Mouse (Mus musculus) G1E-ER4 (cell line): ENCODE measurements around the gene Rps6kb1. TPM values are rescaled to one million over a fixed set of nuclear protein-coding genes. Genes with fewer than 3 reads are reported as not detected.
A peak's percentile ranks its signal among the peaks of the same experiment; 100 is the strongest.

Experiments used
- GATA1 ChIP-seq: IDR thresholded peaks from one replicate; pipeline ENCODE4 v1.8.0; 2012; ENCODE audit warnings: low read length, inconsistent platforms
- polyA plus RNA-seq: library from polyadenylated mRNA; stranded (reverse); fragments of >175 nt; gene quantifications from 2 replicates; pipeline ENCODE4 v1.2.3, GENCODE M21; 2012

Gene Rps6kb1
- polyA plus RNA-seq, 1 experiment = 23.2 TPM

DNA sequence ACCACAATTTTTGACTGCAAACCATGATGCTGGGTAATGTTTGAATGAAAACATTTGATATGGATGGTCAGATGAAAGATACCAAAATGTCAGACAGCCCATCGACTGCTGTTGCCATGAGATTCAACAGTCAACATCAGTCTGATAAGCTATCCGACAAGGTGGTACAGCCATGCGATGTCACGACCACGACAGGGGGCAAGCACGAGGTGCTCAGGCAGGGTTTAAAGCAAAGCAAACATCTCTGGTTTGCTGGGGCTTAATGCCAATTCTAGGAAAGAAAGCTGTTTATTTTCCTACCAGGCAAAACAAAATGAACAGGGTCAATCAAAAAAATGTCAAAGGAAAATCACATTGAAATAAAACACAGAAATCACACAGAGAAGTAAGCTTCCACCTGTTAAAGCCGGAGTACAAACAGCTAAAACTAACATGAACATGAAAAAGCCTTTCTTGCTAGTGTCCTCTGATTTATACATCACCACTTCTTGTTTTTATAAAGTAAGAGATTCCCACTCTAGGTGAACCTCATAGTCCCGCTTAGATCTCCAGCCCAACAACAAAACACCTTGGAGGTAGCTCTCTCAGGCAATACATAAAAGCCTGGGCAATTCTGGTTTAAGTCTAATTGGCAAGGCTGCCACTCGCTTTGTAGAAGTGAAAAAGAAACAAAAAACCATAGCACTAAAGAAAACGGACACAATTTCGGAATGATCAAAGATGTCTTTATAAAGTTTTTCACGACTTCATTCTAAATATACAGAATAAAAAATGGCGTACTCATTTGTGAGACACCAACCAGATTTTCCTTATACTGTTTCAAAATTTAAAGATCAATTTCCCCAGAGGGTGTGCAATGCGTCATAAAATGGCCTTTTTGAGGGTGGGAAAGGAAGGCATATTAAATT is 39.6 kb upstream of the Rps6kb1 start:
- no peak for TF ChIP-seq GATA1

DNA sequence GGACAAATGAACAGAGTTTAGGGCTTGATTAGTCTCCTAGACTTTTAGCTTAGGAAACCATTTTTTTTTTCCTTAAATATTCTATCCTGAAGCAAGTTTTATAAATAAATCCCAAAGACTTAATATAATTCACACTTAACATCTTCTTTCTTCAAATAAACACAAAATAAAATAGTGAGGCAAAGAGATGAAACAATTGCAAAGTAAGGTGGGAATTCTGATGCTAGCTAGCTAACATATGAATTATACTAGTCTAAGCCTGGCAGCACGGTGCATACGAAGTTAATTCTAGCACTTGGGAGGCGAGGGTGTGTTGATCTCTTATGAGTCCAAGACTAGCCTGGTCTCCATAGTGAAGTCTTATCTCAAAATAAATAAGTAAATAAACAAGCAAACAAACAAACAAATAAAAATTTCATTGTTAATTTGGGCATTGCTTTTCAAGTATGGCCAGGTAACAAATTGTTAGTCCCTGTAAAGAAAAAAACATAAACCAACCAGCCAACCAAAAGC is 38.8 kb upstream of the Rps6kb1 start:
- no peak for TF ChIP-seq GATA1

- no peak for TF ChIP-seq GATA1
Observed at GRCm38 (mm10) chr11:86582543-86583260, 38.1 kb upstream of the Rps6kb1 start.

DNA sequence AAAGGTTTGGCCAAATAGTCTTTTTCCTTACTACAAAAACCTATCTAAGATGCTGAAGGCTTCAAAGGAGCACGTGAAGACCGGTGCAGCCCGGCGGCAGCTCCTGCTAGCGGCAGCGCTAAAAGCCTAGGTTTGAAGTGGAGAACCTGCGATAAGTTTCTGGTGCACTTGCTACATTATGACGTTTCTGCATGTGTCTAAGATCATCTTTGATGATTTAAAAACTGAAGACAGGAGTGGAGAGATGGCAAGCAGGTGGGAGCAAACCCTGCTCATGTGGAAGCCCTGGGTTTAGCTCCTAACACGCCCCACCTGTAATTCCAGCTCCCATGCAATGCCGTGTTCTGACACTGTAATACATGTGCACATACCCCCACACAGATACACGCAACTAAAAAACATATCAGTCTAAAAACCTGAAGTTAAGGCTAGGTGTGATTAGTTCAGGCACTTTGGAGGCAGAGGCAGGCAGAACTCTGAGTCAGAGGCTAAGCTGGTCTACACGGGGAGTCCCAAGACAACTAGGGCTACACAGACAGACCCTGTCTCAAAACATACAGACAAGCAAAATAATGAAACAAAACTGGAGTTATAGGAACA is 37.4 kb upstream of the Rps6kb1 start:
- TF ChIP-seq GATA1 = no peak

DNA sequence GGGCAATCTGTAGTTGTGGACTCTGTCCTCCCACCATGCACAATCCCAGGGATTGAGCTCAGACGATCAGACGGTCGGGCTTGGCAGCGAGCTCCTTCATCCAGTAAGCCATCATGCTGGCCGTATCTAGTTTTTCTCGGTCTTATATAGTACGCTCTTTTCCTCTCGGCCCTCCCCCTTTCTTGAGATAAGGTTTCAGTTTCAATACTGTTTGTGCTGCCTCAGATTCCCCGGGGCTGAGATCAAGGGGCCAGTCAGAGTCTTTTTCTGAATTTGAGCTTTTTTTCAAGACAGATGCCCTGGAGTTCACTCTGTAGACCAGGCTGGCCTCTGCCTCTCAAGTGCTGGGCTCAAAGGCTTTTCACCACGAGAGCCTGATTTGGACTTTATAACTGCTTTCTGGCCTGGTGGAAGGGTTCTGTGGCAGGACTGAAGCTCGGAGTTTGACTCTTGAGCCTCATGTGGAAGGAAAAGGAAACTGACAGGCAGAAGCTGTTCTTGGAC is 36.7 kb upstream of the Rps6kb1 start:
- TF ChIP-seq GATA1 = peak; percentile 10

DNA sequence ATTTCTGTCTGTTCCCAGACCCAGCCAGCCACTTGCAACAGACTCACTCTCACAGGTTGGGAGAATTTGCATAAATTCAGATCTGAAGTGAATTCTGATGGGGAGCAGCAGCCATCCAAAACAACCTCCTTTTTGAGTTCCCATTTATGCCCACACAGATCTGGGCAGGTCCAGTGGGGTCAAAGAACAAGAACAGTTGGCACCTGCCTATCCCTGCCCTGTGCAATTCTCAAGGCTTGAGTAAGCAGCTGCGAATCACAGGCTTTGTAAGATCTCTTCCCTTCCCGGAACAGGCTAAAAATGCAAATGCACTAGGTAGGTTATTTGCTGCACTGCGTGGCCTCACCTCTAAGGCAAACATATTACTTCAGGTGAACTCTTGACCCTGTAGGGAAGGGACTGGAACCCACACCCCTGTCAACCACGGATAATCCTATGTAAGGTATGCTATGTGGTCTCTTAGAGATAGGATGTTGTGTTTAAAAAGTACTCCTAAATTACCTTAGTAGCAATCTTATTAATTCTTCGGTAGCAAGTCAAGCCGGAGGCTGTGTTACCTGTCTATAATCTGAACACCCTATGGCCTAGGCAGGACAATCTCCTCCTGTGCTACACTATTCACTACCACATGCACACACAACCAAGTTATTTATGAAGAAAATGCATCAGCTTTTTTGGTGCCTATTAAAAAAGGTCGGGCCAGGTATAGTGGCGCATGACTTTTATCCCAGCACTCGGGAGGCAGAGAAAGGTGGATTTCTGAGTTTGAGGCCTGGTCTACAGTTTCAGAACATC is 35.9 kb upstream of the Rps6kb1 start:
- TF ChIP-seq GATA1 = no peak

GRCm38 (mm10) chr11:86579731-86580318 is 35.2 kb upstream of the Rps6kb1 start:
- no peak for TF ChIP-seq GATA1

DNA sequence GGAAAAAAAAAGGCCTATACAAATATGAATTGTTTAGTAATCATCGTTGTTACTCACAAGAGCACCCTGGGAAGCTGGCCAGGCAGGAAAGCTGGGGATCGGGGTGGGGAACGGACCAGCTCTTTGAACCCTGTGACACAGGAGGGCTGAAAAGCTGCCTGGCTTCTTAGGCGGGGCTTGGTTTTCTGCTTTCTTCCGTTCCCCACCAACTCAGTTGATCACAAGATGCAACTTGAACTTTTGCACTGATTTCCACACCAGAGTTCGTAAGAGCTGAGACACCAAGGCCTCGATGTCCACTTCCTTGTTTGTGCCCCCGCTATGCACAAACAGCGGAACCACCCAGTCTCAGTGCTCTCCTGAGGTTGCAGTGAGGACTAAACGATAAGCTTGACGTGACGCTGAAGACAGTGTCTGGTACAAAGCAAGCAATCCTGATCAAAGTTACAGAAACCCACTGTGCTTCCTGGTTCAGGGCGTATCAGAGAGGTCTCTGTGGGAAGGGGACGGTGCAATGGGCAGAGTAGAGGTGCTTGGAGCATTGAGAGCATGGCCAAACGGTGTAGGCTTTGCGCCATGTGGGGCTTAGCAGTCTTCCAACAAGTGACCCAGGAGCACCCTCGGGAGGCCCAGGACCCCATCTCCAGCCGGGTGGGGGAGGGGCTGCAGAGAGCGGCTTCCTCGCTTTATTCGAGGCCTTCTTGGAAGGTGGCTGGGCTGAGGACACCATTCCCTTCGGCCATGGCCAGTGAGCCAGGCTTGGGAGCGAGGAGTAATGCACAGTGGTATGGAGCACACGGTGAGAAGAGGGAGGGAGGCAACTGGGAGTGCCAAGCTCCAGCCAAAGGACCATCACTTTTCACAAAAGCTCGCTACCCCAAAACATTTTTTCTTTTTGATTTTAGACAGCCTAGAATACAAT is 34.5 kb upstream of the Rps6kb1 start:
- TF ChIP-seq GATA1 = no peak

DNA sequence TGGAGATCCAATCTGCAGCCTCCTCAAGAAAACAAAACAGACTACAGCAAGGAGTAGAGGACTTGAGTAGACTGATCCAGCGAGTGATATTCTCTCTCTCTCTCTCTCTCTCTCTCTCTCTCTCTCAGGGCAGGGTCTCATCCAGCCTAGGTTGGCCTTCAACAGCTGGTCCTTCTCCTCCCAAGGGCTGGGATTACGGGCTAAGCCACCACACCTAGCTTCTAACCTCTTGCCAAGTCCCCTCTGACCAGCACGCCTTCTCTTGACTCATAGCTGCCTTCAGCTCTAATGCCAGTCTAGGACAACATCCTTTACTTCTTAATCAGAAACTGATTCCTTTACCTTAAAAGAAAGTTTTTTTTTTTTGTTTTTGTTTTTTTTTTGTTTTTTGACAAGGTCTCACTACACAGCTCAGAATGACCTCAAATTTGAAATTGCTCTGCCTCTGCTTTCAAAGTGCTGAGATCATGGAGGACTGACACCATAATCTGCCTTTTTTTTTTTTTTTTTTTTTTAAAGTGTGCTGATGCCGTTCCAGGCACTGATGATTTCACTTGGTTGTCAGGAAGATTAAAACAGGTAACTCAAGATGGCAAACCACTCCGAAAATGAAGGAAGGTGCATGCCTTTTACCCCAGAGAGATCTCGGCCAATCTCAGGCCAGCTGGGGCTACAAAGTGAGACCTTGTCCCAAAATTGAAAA is 33.7 kb upstream of the Rps6kb1 start:
- TF ChIP-seq GATA1 = no peak

DNA sequence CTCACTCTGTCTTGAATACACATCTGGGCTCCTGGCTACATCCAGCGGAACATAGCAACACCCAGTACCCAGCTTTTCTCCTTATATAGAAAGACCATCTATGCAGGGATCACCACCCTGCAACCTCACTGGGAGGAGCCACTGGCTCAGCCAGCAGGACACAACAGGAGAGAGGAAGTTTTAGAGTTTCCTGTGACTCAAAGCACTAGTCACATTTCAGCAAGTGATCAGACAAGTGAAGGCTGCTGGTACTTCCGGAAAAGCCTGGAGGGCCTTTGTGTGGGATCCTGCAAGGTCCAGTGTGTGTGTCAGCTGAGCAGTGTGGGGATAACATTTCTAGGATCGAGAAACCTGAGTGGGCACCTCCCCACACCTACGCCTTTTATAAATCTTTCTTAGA is 32.6 kb upstream of the Rps6kb1 start:
- TF ChIP-seq GATA1 = no peak

DNA sequence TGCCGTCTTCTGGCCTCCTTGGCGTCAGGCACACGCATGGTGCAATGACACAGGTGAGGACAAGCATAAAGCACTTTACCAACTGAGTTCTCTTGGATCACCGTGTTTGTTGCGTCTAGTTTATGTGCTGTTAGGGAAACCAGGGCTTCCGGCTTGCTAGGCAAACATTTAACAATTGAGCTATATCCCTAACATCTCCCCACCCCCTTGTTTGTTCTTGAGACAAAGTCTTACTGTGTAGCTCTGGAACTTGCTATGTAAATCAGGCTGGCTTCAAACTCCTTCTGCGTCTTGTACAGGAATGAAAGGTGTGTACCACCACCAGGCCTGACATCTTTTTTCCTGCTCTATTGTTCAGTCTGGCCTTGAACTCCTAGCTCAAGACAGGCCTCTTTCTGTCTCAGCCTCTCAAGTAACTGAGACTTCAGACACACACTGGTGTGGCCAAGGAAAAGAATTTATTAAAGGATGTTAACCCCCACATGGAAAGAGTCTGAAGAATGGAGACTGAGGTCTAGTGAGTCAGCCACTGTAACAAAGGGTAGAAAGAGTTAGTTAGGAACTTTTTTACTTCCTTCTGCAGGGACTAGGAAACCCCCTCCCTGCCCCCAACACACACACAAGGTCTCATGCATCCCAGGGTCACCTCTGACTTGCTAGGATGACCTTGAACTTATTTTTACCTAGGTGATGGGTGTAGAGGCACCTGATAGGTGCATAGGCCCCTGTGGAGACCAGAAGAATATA is 31.2 kb upstream of the Rps6kb1 start:
- no peak for TF ChIP-seq GATA1

DNA sequence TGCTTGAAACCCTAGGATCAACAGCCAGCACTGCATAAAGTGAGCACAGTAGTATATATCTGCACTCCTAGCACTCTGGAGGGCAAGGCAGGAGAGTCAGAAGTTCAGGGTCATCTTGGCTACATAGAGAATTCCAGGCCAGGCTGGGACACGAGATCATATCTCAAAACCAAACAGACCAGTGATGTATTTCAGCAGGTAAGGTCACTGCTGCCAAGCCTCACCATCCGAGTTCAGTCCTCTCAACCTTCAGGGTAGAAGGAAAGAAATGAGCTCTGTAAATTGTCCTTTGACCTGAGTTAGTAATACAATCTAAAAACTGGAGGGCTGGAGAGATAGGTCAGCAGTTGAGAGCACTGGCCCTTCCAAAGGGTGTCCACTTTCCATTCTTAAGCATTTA is 29.8 kb upstream of the Rps6kb1 start:
- TF ChIP-seq GATA1 = no peak
